Mouse (Mus musculus): ENCODE data around the gene Ctsh. TPM values are rescaled to one million over a fixed set of nuclear protein-coding genes. Genes with fewer than 3 reads are reported as not detected.
"Not testable (repeated sequence)": the region's sequence is repeated elsewhere in the genome, so short reads cannot be mapped to it uniquely, and the experiment has no call there.

Gene Ctsh
- polyA plus RNA-seq, 1 experiment from 2014 or later, result 20.9 TPM

- H3K9ac ChIP-seq (replicated peaks; ENCODE audit: low read length); H3K9me3 ChIP-seq (ENCODE audit: control insufficient read depth, low read length); H3K36me3 ChIP-seq (ENCODE audit: control insufficient read depth, insufficient read depth, low read length); H3K4me2 ChIP-seq (ENCODE audit: low read length); H3K27me3 ChIP-seq (ENCODE audit: control insufficient read depth, insufficient read depth, low read length); H3K4me1 ChIP-seq (ENCODE audit: control insufficient read depth, insufficient read depth, low read length); H3K4me3 ChIP-seq (replicated peaks; ENCODE audit: low read depth, low read length); DNase-seq; ATAC-seq (ENCODE audit: low FRiP score, low TSS enrichment); H3K27ac ChIP-seq (replicated peaks; ENCODE audit: low read depth, low read length): not testable (repeated sequence)
- WGBS, result 90% methylated on average over 5 of the region's 5 CpGs
Measured at GRCm38 (mm10) chr9:90060932-90061331, 7.0 kb downstream of the Ctsh start.

GRCm38 (mm10) chr9:90067341-90067740 is 13.4 kb downstream of the Ctsh start:
- no peaks in the 10 kb centered on the region for H3K27me3 ChIP-seq (ENCODE audit: control insufficient read depth, insufficient read depth, low read length)
- no peak overlapping the region for H3K4me3 ChIP-seq (replicated peaks; ENCODE audit: low read depth, low read length)
- no peaks in the 10 kb centered on the region for H3K9me3 ChIP-seq (ENCODE audit: control insufficient read depth, low read length)
- no peak for ATAC-seq (ENCODE audit: low FRiP score, low TSS enrichment)
- H3K36me3 ChIP-seq (ENCODE audit: control insufficient read depth, insufficient read depth, low read length), result no peaks in the 10 kb centered on the region
- H3K4me2 ChIP-seq (ENCODE audit: low read length), result no peak overlapping the region
- H3K4me1 ChIP-seq (ENCODE audit: control insufficient read depth, insufficient read depth, low read length), result no peaks in the 10 kb centered on the region
- WGBS, result 79% methylated on average over 2 of the region's 2 CpGs
- no peak for DNase-seq
- H3K27ac ChIP-seq (replicated peaks; ENCODE audit: low read depth, low read length), result no peak overlapping the region
- no peak overlapping the region for H3K9ac ChIP-seq (replicated peaks; ENCODE audit: low read length)

GRCm38 (mm10) chr9:90068786-90069185 is 14.8 kb downstream of the Ctsh start:
- DNase-seq, result no peak
- H3K36me3 ChIP-seq (ENCODE audit: control insufficient read depth, insufficient read depth, low read length), result no peaks in the 10 kb centered on the region

GRCm38 (mm10) chr9:90069485-90069884 is 15.5 kb downstream of the Ctsh start:
- Histone ChIP-seq H3K4me3 (replicated peaks; ENCODE audit: low read depth, low read length) (no peak overlapping the region), H3K9me3 (ENCODE audit: control insufficient read depth, low read length) (no peaks in the 10 kb centered on the region), H3K27ac (replicated peaks; ENCODE audit: low read depth, low read length) (no peak overlapping the region), H3K9ac (replicated peaks; ENCODE audit: low read length) (no peak overlapping the region), H3K27me3 (ENCODE audit: control insufficient read depth, insufficient read depth, low read length) (no peaks in the 10 kb centered on the region), H3K4me2 (ENCODE audit: low read length) (no peak overlapping the region), H3K36me3 (ENCODE audit: control insufficient read depth, insufficient read depth, low read length) (no peaks in the 10 kb centered on the region), H3K4me1 (ENCODE audit: control insufficient read depth, insufficient read depth, low read length) (no peaks in the 10 kb centered on the region)
- WGBS, result 79% methylated on average over 7 of the region's 7 CpGs
- ATAC-seq (ENCODE audit: low FRiP score, low TSS enrichment) (no peak), DNase-seq (no peak)

More at GRCm38 (mm10) chr9:90068786-90069185, 14.8 kb downstream of the Ctsh start:
- Histone ChIP-seq H3K27ac (replicated peaks; ENCODE audit: low read depth, low read length) (no peak overlapping the region), H3K9me3 (ENCODE audit: control insufficient read depth, low read length) (no peaks in the 10 kb centered on the region), H3K4me1 (ENCODE audit: control insufficient read depth, insufficient read depth, low read length) (no peaks in the 10 kb centered on the region), H3K27me3 (ENCODE audit: control insufficient read depth, insufficient read depth, low read length) (no peaks in the 10 kb centered on the region), H3K9ac (replicated peaks; ENCODE audit: low read length) (no peak overlapping the region), H3K4me3 (replicated peaks; ENCODE audit: low read depth, low read length) (no peak overlapping the region), H3K4me2 (ENCODE audit: low read length) (no peak overlapping the region)
- no peak for ATAC-seq (ENCODE audit: low FRiP score, low TSS enrichment)
- 93% methylated on average over 6 of the region's 6 CpGs for WGBS

- Histone ChIP-seq H3K27ac (replicated peaks; ENCODE audit: low read depth, low read length) (no peak overlapping the region), H3K4me2 (ENCODE audit: low read length) (no peak overlapping the region), H3K27me3 (ENCODE audit: control insufficient read depth, insufficient read depth, low read length) (no peaks in the 10 kb centered on the region), H3K9me3 (ENCODE audit: control insufficient read depth, low read length) (no peaks in the 10 kb centered on the region), H3K4me1 (ENCODE audit: control insufficient read depth, insufficient read depth, low read length) (no peaks in the 10 kb centered on the region), H3K36me3 (ENCODE audit: control insufficient read depth, insufficient read depth, low read length) (no peaks in the 10 kb centered on the region), H3K9ac (replicated peaks; ENCODE audit: low read length) (no peak overlapping the region), H3K4me3 (replicated peaks; ENCODE audit: low read depth, low read length) (no peak overlapping the region)
- DNase-seq (no peak), ATAC-seq (ENCODE audit: low FRiP score, low TSS enrichment) (no peak)
- 80% methylated on average over 7 of the region's 7 CpGs for WGBS
Measured at GRCm38 (mm10) chr9:90070174-90070573, 16.2 kb downstream of the Ctsh start.

GRCm38 (mm10) chr9:90075336-90075735 is 21.4 kb downstream of the Ctsh start:
- Histone ChIP-seq H3K4me1 (ENCODE audit: control insufficient read depth, insufficient read depth, low read length) (no peaks in the 10 kb centered on the region), H3K27ac (replicated peaks; ENCODE audit: low read depth, low read length) (no peak overlapping the region), H3K36me3 (ENCODE audit: control insufficient read depth, insufficient read depth, low read length) (no peaks in the 10 kb centered on the region), H3K9me3 (ENCODE audit: control insufficient read depth, low read length) (no peaks in the 10 kb centered on the region), H3K9ac (replicated peaks; ENCODE audit: low read length) (no peak overlapping the region), H3K4me3 (replicated peaks; ENCODE audit: low read depth, low read length) (no peak overlapping the region), H3K27me3 (ENCODE audit: control insufficient read depth, insufficient read depth, low read length) (no peaks in the 10 kb centered on the region), H3K4me2 (ENCODE audit: low read length) (no peak overlapping the region)
- ATAC-seq (ENCODE audit: low FRiP score, low TSS enrichment) (no peak), DNase-seq (no peak)
- 92% methylated on average over 4 of the region's 4 CpGs for WGBS

- no peak overlapping the region for H3K9ac ChIP-seq (replicated peaks; ENCODE audit: low read length)
- no peak overlapping the region for H3K4me2 ChIP-seq (ENCODE audit: low read length)
- H3K27ac ChIP-seq (replicated peaks; ENCODE audit: low read depth, low read length), result no peak overlapping the region
- WGBS, result 85% methylated on average over 5 of the region's 5 CpGs
- H3K4me3 ChIP-seq (replicated peaks; ENCODE audit: low read depth, low read length), result no peak overlapping the region
- no peaks in the 10 kb centered on the region for H3K36me3 ChIP-seq (ENCODE audit: control insufficient read depth, insufficient read depth, low read length)
- no peaks in the 10 kb centered on the region for H3K27me3 ChIP-seq (ENCODE audit: control insufficient read depth, insufficient read depth, low read length)
- no peak for ATAC-seq (ENCODE audit: low FRiP score, low TSS enrichment)
- H3K4me1 ChIP-seq (ENCODE audit: control insufficient read depth, insufficient read depth, low read length), result no peaks in the 10 kb centered on the region
- no peak for DNase-seq
- no peaks in the 10 kb centered on the region for H3K9me3 ChIP-seq (ENCODE audit: control insufficient read depth, low read length)
Measured at GRCm38 (mm10) chr9:90076131-90076530, 22.2 kb downstream of the Ctsh start.

GRCm38 (mm10) chr9:90076849-90077461 is 23.0 kb downstream of the Ctsh start:
- no peak overlapping the region for H3K9ac ChIP-seq (replicated peaks; ENCODE audit: low read length)
- H3K36me3 ChIP-seq (ENCODE audit: control insufficient read depth, insufficient read depth, low read length), result no peaks in the 10 kb centered on the region
- H3K4me3 ChIP-seq (replicated peaks; ENCODE audit: low read depth, low read length), result no peak overlapping the region
- H3K9me3 ChIP-seq (ENCODE audit: control insufficient read depth, low read length), result no peaks in the 10 kb centered on the region
- H3K27me3 ChIP-seq (ENCODE audit: control insufficient read depth, insufficient read depth, low read length), result no peaks in the 10 kb centered on the region
- peak; percentile 67 for DNase-seq
- no peak for ATAC-seq (ENCODE audit: low FRiP score, low TSS enrichment)
- H3K4me1 ChIP-seq (ENCODE audit: control insufficient read depth, insufficient read depth, low read length), result no peaks in the 10 kb centered on the region
- WGBS, result 63% methylated on average over 8 of the region's 8 CpGs
- no peak overlapping the region for H3K27ac ChIP-seq (replicated peaks; ENCODE audit: low read depth, low read length)
- no peak overlapping the region for H3K4me2 ChIP-seq (ENCODE audit: low read length)

- 93% methylated on average over 6 of the region's 6 CpGs for WGBS
- H3K9me3 ChIP-seq (ENCODE audit: control insufficient read depth, low read length), result not testable (repeated sequence)
Measured at GRCm38 (mm10) chr9:90081961-90082360, 28.0 kb downstream of the Ctsh start.

More at GRCm38 (mm10) chr9:90081961-90082360, 28.0 kb downstream of the Ctsh start:
- not testable (repeated sequence) for H3K27ac ChIP-seq (replicated peaks; ENCODE audit: low read depth, low read length); DNase-seq; H3K4me3 ChIP-seq (replicated peaks; ENCODE audit: low read depth, low read length); H3K4me2 ChIP-seq (ENCODE audit: low read length); ATAC-seq (ENCODE audit: low FRiP score, low TSS enrichment); H3K4me1 ChIP-seq (ENCODE audit: control insufficient read depth, insufficient read depth, low read length); H3K9ac ChIP-seq (replicated peaks; ENCODE audit: low read length); H3K27me3 ChIP-seq (ENCODE audit: control insufficient read depth, insufficient read depth, low read length)
- peaks cover 11% of the 10 kb centered on the region for H3K36me3 ChIP-seq (ENCODE audit: control insufficient read depth, insufficient read depth, low read length)
